Mouse (Mus musculus): ENCODE measurements at regions not wholly inside any gene's neighbourhood (a gene's known extent, or its start where the extent isn't known, plus 50 kb on each side); places are given as distances from the start of the nearest gene placed in this dataset.

- no peaks in the 10 kb centered on the region for H3K9me3 ChIP-seq
- H3K4me3 ChIP-seq, result no peak overlapping the region
- H3K36me3 ChIP-seq, result no peaks in the 10 kb centered on the region
- H3K9ac ChIP-seq, result no peak overlapping the region
- ATAC-seq (ENCODE audit: borderline replicate concordance, extremely low read depth, low FRiP score, low TSS enrichment), result no peak
- H3K4me1 ChIP-seq, result no peaks in the 10 kb centered on the region
- H3K27me3 ChIP-seq, result no peaks in the 10 kb centered on the region
- no peak overlapping the region for H3K27ac ChIP-seq
- 43% methylated on average over 6 of the region's 6 CpGs for WGBS
- H3K4me2 ChIP-seq, result no peak overlapping the region
Measured at GRCm38 (mm10) chr6:71057209-71057858, 86.9 kb downstream of the Thnsl2 start.

GRCm38 (mm10) chr6:71060116-71060515, 84.1 kb downstream of the Thnsl2 start:
- Histone ChIP-seq H3K9me3 (no peaks in the 10 kb centered on the region), H3K27me3 (no peaks in the 10 kb centered on the region), H3K4me3 (no peak overlapping the region), H3K4me2 (no peak overlapping the region), H3K4me1 (no peaks in the 10 kb centered on the region), H3K27ac (no peak overlapping the region), H3K36me3 (no peaks in the 10 kb centered on the region), H3K9ac (no peak overlapping the region)
- no peak for ATAC-seq (ENCODE audit: borderline replicate concordance, extremely low read depth, low FRiP score, low TSS enrichment)
- WGBS, result 37% methylated on average over 7 of the region's 7 CpGs

GRCm38 (mm10) chr6:71062980-71063379, 81.3 kb downstream of the Thnsl2 start:
- no peaks in the 10 kb centered on the region for H3K36me3 ChIP-seq
- H3K4me3 ChIP-seq, result no peak overlapping the region
- WGBS, result 73% methylated on average over 4 of the region's 4 CpGs
- H3K9me3 ChIP-seq, result no peaks in the 10 kb centered on the region
- H3K9ac ChIP-seq, result no peak overlapping the region
- no peak for ATAC-seq (ENCODE audit: borderline replicate concordance, extremely low read depth, low FRiP score, low TSS enrichment)
- H3K27ac ChIP-seq, result no peak overlapping the region
- no peak overlapping the region for H3K4me2 ChIP-seq
- no peaks in the 10 kb centered on the region for H3K27me3 ChIP-seq
- H3K4me1 ChIP-seq, result no peaks in the 10 kb centered on the region

GRCm38 (mm10) chr6:71065428-71065827, 78.8 kb downstream of the Thnsl2 start:
- ATAC-seq (ENCODE audit: borderline replicate concordance, extremely low read depth, low FRiP score, low TSS enrichment), result no peak
- no peaks in the 10 kb centered on the region for H3K4me1 ChIP-seq
- H3K4me3 ChIP-seq, result no peak overlapping the region
- H3K27ac ChIP-seq, result no peak overlapping the region
- no peak overlapping the region for H3K9ac ChIP-seq
- H3K36me3 ChIP-seq, result no peaks in the 10 kb centered on the region
- 39% methylated on average over 6 of the region's 6 CpGs for WGBS
- no peak overlapping the region for H3K4me2 ChIP-seq
- H3K27me3 ChIP-seq, result no peaks in the 10 kb centered on the region
- H3K9me3 ChIP-seq, result no peaks in the 10 kb centered on the region

DNA sequence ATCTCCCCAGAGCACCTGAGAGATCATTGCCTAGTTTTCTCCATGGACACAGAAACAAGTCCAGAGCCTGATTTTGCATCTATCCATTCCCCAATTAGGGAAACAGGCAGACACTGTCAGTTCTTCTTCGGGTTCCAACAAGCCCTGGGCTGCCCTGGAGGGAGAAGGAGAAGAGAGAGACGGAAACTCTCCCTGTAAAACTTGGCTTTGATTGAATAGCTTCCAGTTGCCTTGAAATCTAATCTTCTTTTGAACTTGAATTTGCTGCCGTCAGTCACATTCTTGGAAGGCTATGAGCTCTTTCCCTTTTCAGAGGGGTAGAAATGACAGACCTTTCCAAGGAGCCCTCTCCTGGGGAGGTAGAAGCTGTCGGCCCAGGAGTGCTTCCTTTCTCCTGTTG, 75.0 kb downstream of the Thnsl2 start:
- Histone ChIP-seq H3K4me1 (no peaks in the 10 kb centered on the region), H3K9ac (no peak overlapping the region), H3K27me3 (no peaks in the 10 kb centered on the region), H3K4me3 (no peak overlapping the region), H3K36me3 (no peaks in the 10 kb centered on the region), H3K27ac (no peak overlapping the region), H3K9me3 (no peaks in the 10 kb centered on the region), H3K4me2 (no peak overlapping the region)
- ATAC-seq (ENCODE audit: borderline replicate concordance, extremely low read depth, low FRiP score, low TSS enrichment), result no peak
- 59% methylated on average over 4 of the region's 4 CpGs for WGBS

- 25% methylated on average over 5 of the region's 5 CpGs for WGBS
- Histone ChIP-seq H3K4me1 (no peaks in the 10 kb centered on the region), H3K27me3 (no peaks in the 10 kb centered on the region), H3K9me3 (no peaks in the 10 kb centered on the region), H3K36me3 (no peaks in the 10 kb centered on the region), H3K4me3 (no peak overlapping the region), H3K4me2 (no peak overlapping the region), H3K9ac (no peak overlapping the region), H3K27ac (no peak overlapping the region)
- ATAC-seq (ENCODE audit: borderline replicate concordance, extremely low read depth, low FRiP score, low TSS enrichment), result no peak
Measured at GRCm38 (mm10) chr6:71074789-71075191, 69.4 kb downstream of the Thnsl2 start.

All from lung, embryonic 15.5 days (tissue).